Mouse (Mus musculus): Measurements from ENCODE around the gene Maats1. TPM values are rescaled to one million over a fixed set of nuclear protein-coding genes. Genes with fewer than 3 reads are reported as not detected.

The Maats1 gene
- polyA plus RNA-seq, 1 experiment from 2014 or later = 0.04 TPM

GRCm38 (mm10) chr16:38368336-38368735 lies 26.4 kb upstream of the Maats1 start:
- Histone ChIP-seq H3K9me3 (ENCODE audit: low read length) (no peaks in the 10 kb centered on the region), H3K4me2 (ENCODE audit: low read depth, low read length) (no peak overlapping the region), H3K4me3 (ENCODE audit: low read depth, low read length) (no peak overlapping the region), H3K27me3 (ENCODE audit: insufficient read depth, low read length) (no peaks in the 10 kb centered on the region), H3K9ac (replicated peaks) (no peak overlapping the region), H3K27ac (ENCODE audit: low read depth) (no peak overlapping the region), H3K36me3 (replicated peaks; ENCODE audit: insufficient read depth, low read length) (no peaks in the 10 kb centered on the region), H3K4me1 (ENCODE audit: insufficient read depth) (peaks cover 12% of the 10 kb centered on the region)
- 53% methylated on average over 10 of the region's 10 CpGs for WGBS (ENCODE audit: insufficient replicate concordance)
- TF ChIP-seq CTCF (IDR thresholded peaks at IDR 0.05; ENCODE audit: low read depth) (no peak), EP300 (IDR thresholded peaks at IDR 0.05; ENCODE audit: low read depth) (no peak)
- DNase-seq (no peak), ATAC-seq (no peak)

- Histone ChIP-seq H3K4me3 (ENCODE audit: low read depth, low read length) (no peak overlapping the region), H3K27ac (ENCODE audit: low read depth) (no peak overlapping the region), H3K27me3 (ENCODE audit: insufficient read depth, low read length) (no peaks in the 10 kb centered on the region), H3K9ac (replicated peaks) (no peak overlapping the region), H3K4me1 (ENCODE audit: insufficient read depth) (peaks cover 14% of the 10 kb centered on the region), H3K9me3 (ENCODE audit: low read length) (no peaks in the 10 kb centered on the region), H3K4me2 (ENCODE audit: low read depth, low read length) (no peak overlapping the region), H3K36me3 (replicated peaks; ENCODE audit: insufficient read depth, low read length) (no peaks in the 10 kb centered on the region)
- WGBS (ENCODE audit: insufficient replicate concordance) = 71% methylated on average over 4 of the region's 4 CpGs
- ATAC-seq (no peak), DNase-seq (no peak)
- no peak for TF ChIP-seq CTCF (IDR thresholded peaks at IDR 0.05; ENCODE audit: low read depth)
- TF ChIP-seq EP300 (IDR thresholded peaks at IDR 0.05; ENCODE audit: low read depth) = no peak
Observed at GRCm38 (mm10) chr16:38366231-38366630, 24.3 kb upstream of the Maats1 start.

GRCm38 (mm10) chr16:38365390-38365789 lies 23.4 kb upstream of the Maats1 start:
- no peak overlapping the region for H3K4me2 ChIP-seq (ENCODE audit: low read depth, low read length)
- DNase-seq = no peak
- H3K36me3 ChIP-seq (replicated peaks; ENCODE audit: insufficient read depth, low read length) = no peaks in the 10 kb centered on the region
- H3K4me1 ChIP-seq (ENCODE audit: insufficient read depth) = peaks cover 8% of the 10 kb centered on the region
- H3K9me3 ChIP-seq (ENCODE audit: low read length) = no peaks in the 10 kb centered on the region
- TF ChIP-seq CTCF (IDR thresholded peaks at IDR 0.05; ENCODE audit: low read depth) (no peak), EP300 (IDR thresholded peaks at IDR 0.05; ENCODE audit: low read depth) (no peak)
- WGBS (ENCODE audit: insufficient replicate concordance) = 83% methylated on average over 10 of the region's 10 CpGs
- no peak overlapping the region for H3K4me3 ChIP-seq (ENCODE audit: low read depth, low read length)
- no peak for ATAC-seq
- no peak overlapping the region for H3K27ac ChIP-seq (ENCODE audit: low read depth)
- no peak overlapping the region for H3K9ac ChIP-seq (replicated peaks)
- no peaks in the 10 kb centered on the region for H3K27me3 ChIP-seq (ENCODE audit: insufficient read depth, low read length)

GRCm38 (mm10) chr16:38363657-38364056 lies 21.7 kb upstream of the Maats1 start:
- no peaks in the 10 kb centered on the region for H3K27me3 ChIP-seq (ENCODE audit: insufficient read depth, low read length)
- no peak overlapping the region for H3K4me3 ChIP-seq (ENCODE audit: low read depth, low read length)
- H3K9ac ChIP-seq (replicated peaks) = no peak overlapping the region
- ATAC-seq (no peak), DNase-seq (no peak)
- H3K36me3 ChIP-seq (replicated peaks; ENCODE audit: insufficient read depth, low read length) = no peaks in the 10 kb centered on the region
- TF ChIP-seq CTCF (IDR thresholded peaks at IDR 0.05; ENCODE audit: low read depth) = no peak
- TF ChIP-seq EP300 (IDR thresholded peaks at IDR 0.05; ENCODE audit: low read depth) = no peak
- no peaks in the 10 kb centered on the region for H3K9me3 ChIP-seq (ENCODE audit: low read length)
- H3K27ac ChIP-seq (ENCODE audit: low read depth) = no peak overlapping the region
- 70% methylated on average over 7 of the region's 7 CpGs for WGBS (ENCODE audit: insufficient replicate concordance)
- H3K4me2 ChIP-seq (ENCODE audit: low read depth, low read length) = no peak overlapping the region
- peaks cover 8% of the 10 kb centered on the region; the same call in 1 of the 2 replicates for H3K4me1 ChIP-seq (ENCODE audit: insufficient read depth)

- H3K27ac ChIP-seq (ENCODE audit: low read depth) = no peak overlapping the region
- no peaks in the 10 kb centered on the region for H3K9me3 ChIP-seq (ENCODE audit: low read length)
- H3K4me1 ChIP-seq (ENCODE audit: insufficient read depth) = peaks cover 8% of the 10 kb centered on the region; the same call in 1 of the 2 replicates
- H3K4me3 ChIP-seq (ENCODE audit: low read depth, low read length) = no peak overlapping the region
- no peak overlapping the region for H3K9ac ChIP-seq (replicated peaks)
- no peak for TF ChIP-seq CTCF (IDR thresholded peaks at IDR 0.05; ENCODE audit: low read depth)
- TF ChIP-seq EP300 (IDR thresholded peaks at IDR 0.05; ENCODE audit: low read depth) = no peak
- no peak overlapping the region for H3K4me2 ChIP-seq (ENCODE audit: low read depth, low read length)
- no peaks in the 10 kb centered on the region for H3K27me3 ChIP-seq (ENCODE audit: insufficient read depth, low read length)
- H3K36me3 ChIP-seq (replicated peaks; ENCODE audit: insufficient read depth, low read length) = no peaks in the 10 kb centered on the region
- 42% methylated on average over 3 of the region's 3 CpGs for WGBS (ENCODE audit: insufficient replicate concordance)
- ATAC-seq (no peak), DNase-seq (no peak)
Observed at GRCm38 (mm10) chr16:38363256-38363595, 21.3 kb upstream of the Maats1 start.

DNA sequence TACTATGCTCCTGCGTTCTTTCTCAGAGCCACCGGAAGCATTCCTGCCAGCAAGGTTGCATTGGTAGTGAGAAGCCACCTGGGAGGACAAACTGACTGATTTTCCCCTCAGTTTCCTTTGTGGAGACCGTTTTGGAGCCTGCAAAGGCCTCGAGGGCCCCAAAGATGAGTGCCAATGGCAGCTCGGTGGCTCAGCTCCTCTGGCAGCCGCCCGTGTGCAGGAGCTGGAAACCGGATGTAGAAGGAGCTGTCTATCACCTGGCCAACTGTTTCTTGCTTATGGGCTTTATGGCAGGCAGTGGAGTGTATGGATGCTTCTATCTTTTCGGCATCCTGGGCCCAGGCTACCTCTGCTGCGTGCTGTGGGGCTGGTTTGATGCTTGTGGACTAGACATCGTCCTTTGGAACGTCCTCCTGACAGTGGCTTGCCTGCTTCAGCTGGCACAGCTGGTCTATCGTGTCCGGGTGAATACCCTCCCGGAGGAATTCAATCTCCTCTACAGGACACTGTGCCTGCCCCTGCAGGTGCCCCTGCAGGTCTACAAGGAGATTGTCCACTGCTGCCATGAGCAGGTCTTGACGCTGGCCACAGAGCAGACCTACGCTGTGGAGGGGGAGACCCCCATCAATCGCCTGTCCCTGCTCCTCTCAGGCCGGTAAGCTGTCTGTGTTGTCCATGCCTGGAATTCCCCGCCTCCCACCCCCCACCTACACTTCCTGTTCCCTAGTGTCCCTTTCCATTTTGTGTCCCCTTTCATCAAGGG lies 20.7 kb upstream of the Maats1 start:
- peaks cover 8% of the 10 kb centered on the region; the same call in 1 of the 2 replicates for H3K4me1 ChIP-seq (ENCODE audit: insufficient read depth)
- H3K9me3 ChIP-seq (ENCODE audit: low read length) = no peaks in the 10 kb centered on the region
- H3K27ac ChIP-seq (ENCODE audit: low read depth) = no peak overlapping the region
- peak overlapping the region; percentile 21; the same call in 1 of the 2 replicates for H3K9ac ChIP-seq (replicated peaks)
- H3K27me3 ChIP-seq (ENCODE audit: insufficient read depth, low read length) = no peaks in the 10 kb centered on the region
- 68% methylated on average over 20 of the region's 20 CpGs for WGBS (ENCODE audit: insufficient replicate concordance)
- H3K4me2 ChIP-seq (ENCODE audit: low read depth, low read length) = no peak overlapping the region
- TF ChIP-seq CTCF (IDR thresholded peaks at IDR 0.05; ENCODE audit: low read depth) = no peak
- TF ChIP-seq EP300 (IDR thresholded peaks at IDR 0.05; ENCODE audit: low read depth) = no peak
- ATAC-seq = no peak; the same call in 1 of the 2 replicates
- DNase-seq = no peak
- no peaks in the 10 kb centered on the region for H3K36me3 ChIP-seq (replicated peaks; ENCODE audit: insufficient read depth, low read length)
- no peak overlapping the region for H3K4me3 ChIP-seq (ENCODE audit: low read depth, low read length)

Measured in liver, postnatal 0 days (tissue).